Mouse (Mus musculus) heart, embryonic 11.5 days (tissue): ENCODE data around the gene Epb41l3. TPM values are rescaled to one million over a fixed set of nuclear protein-coding genes. Genes with fewer than 3 reads are reported as not detected.

Source experiments
- ATAC-seq: fragments of 200-750 bp; cut with Nextera tagmentation; replicated peaks from 2 replicates; pipeline ENCODE4 v1.8.0; 2017; ENCODE audit warnings: moderate library complexity; ENCODE audit not compliant: insufficient number of reproducible peaks, low FRiP score, low TSS enrichment
- H3K27ac ChIP-seq: fragments of 300-500 bp; sonication (generic); 2 replicates; pipeline ENCODE4 v1.5.1; 2014; ENCODE audit warnings: mild to moderate bottlenecking, low read depth, low read length
- H3K27me3 ChIP-seq: fragments of 300-500 bp; sonication (generic); 2 replicates; pipeline ENCODE4 v1.6.1; 2014; ENCODE audit warnings: mild to moderate bottlenecking, low read length, mixed read lengths; ENCODE audit not compliant: control insufficient read depth, insufficient read depth
- H3K36me3 ChIP-seq: fragments of 300-500 bp; sonication (generic); 2 replicates; pipeline ENCODE4 v1.6.1; 2014; ENCODE audit warnings: mild to moderate bottlenecking, low read length, moderate library complexity, mixed read lengths; ENCODE audit not compliant: control insufficient read depth, insufficient read depth
- H3K4me1 ChIP-seq: fragments of 300-500 bp; sonication (generic); 2 replicates; pipeline ENCODE4 v1.6.1; 2014; ENCODE audit warnings: low read length; ENCODE audit not compliant: control insufficient read depth, insufficient read depth
- H3K4me2 ChIP-seq: fragments of 300-500 bp; sonication (generic); 2 replicates; pipeline ENCODE4 v1.6.1; 2014; ENCODE audit warnings: mild to moderate bottlenecking, moderate library complexity
- H3K4me3 ChIP-seq: fragments of 300-500 bp; sonication (generic); 2 replicates; pipeline ENCODE4 v1.5.1; 2014; ENCODE audit warnings: low read depth, low read length
- H3K9ac ChIP-seq: fragments of 300-500 bp; sonication (generic); 2 replicates; pipeline ENCODE4 v1.6.1; 2014; ENCODE audit warnings: mild to moderate bottlenecking, low read depth, low read length, moderate library complexity
- H3K9me3 ChIP-seq: fragments of 300-500 bp; sonication (generic); replicated peaks from 2 replicates; pipeline ENCODE4 v1.6.1; 2016; ENCODE audit warnings: low read length; ENCODE audit not compliant: control insufficient read depth
- WGBS: fragments of 180-500 bp; shearing (Covaris S2); extraction: QIAGEN DNeasy Blood & Tissue Kit; methylation state at CpG from one replicate; pipeline ENCODE4 v1.1.7; 2014; ENCODE audit not compliant: insufficient replicate concordance; 5-methylcytosine and 5-hydroxymethylcytosine counted together
- polyA plus RNA-seq: library from polyadenylated mRNA; unstranded; fragments of >200 nt; fragmentation: Nextera tagmentation; extraction: Ambion mirVana; gene quantifications from 2 replicates; pipeline ENCODE4 v1.2.1, GENCODE M21; 2014

Epb41l3 gene
- polyA plus RNA-seq, 1 experiment from 2014 or later, result 118 TPM

DNA sequence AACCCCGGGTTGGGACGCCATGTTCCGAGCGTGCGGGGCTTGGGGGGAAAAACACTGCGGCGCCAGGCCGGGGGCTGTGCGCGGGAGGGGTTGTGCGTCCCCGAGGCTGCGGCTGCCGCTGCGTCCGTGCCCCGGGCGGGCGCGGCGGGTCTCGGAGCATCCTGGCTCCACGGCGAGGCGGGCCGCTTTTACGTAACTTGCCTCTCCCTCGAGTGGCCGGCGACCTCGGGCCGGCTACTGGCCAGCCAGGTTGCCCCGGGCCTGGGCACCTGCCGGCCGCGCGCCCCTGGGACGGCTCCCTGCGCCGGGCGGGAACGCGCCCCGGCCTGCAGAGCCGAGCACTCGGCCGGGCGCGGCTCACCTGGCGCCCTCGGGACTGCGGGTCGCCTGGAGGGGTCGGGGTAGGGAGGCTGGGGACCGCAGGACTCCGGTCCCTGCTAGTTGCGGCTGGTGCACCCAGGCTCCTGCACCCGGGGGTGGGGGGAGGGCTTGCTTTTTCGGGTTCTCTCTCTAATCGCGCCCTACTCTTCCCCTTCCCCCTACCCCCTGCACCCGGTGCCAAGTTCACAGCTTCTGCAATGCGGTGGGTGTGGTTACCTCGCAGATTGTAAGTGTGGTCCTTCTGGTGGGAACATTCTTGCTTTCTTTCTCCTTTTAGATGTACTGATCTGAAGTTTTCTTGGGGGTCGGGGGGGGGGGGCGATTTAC is 81.8 kb downstream of the Epb41l3 start:
- Histone ChIP-seq H3K27ac (peak overlapping the region; percentile 50), H3K4me2 (peak overlapping the region; percentile 76), H3K9me3 (no peaks in the 10 kb centered on the region), H3K9ac (peak overlapping the region; percentile 84), H3K4me3 (peak overlapping the region; percentile 74), H3K36me3 (no peaks in the 10 kb centered on the region; the same call in 1 of the 2 replicates), H3K4me1 (peaks cover 10% of the 10 kb centered on the region), H3K27me3 (no peaks in the 10 kb centered on the region)
- peak; percentile 62 for ATAC-seq
- WGBS, result under 1% methylated on average over 56 of the region's 66 CpGs

DNA sequence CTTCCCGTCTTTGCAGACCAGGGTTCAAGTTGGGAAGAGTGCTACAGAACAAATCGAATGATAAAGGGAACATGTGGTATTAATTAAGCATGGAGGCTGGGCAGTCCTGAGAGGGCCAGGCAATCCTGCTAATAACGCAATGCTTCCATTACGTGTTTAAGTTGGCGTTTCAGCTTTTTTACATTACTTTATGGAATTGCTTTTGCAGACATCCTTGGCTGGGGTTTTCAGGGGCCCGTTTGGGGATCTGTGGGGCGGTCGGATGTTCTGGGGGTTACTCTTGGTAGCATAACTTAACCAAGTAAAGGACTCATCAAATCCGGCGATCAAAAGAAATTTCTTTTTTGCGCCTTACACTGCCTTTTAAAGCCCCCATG is 82.3 kb downstream of the Epb41l3 start:
- Histone ChIP-seq H3K27ac (no peak overlapping the region), H3K4me1 (peaks cover 5% of the 10 kb centered on the region), H3K27me3 (no peaks in the 10 kb centered on the region), H3K9me3 (no peaks in the 10 kb centered on the region), H3K4me3 (peak overlapping the region; percentile 74), H3K36me3 (no peaks in the 10 kb centered on the region; the same call in 1 of the 2 replicates), H3K4me2 (peak overlapping the region; percentile 76), H3K9ac (peak overlapping the region; percentile 84; the same call in 1 of the 2 replicates)
- ATAC-seq, result no peak
- WGBS, result 3% methylated on average over 11 of the region's 11 CpGs

DNA sequence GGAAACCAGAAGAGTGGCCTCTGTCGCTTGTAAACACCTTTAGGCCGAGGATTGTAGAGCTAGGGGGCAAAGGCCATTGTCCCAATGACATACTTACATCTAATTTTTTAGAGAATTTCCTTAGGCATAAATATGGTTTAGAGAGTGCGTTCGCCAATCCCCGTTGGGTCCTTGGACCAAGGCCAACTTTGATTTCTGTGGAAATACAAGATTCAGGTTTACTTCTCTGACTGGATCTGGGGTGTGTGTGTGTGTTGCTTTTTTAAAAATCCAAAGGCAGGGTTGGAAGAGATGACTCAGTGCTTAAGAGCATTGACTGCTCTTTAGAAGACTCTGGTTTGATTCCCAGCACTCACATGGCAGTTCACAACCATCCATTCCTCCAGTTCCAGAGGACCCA is 83.2 kb downstream of the Epb41l3 start:
- peaks cover 5% of the 10 kb centered on the region for H3K4me1 ChIP-seq
- no peaks in the 10 kb centered on the region for H3K9me3 ChIP-seq
- WGBS, result 84% methylated on average over 5 of the region's 5 CpGs
- no peak overlapping the region for H3K9ac ChIP-seq
- H3K4me2 ChIP-seq, result peak overlapping the region; percentile 76
- peak overlapping the region; percentile 74; the same call in 1 of the 2 replicates for H3K4me3 ChIP-seq
- no peaks in the 10 kb centered on the region; the same call in 1 of the 2 replicates for H3K36me3 ChIP-seq
- H3K27me3 ChIP-seq, result no peaks in the 10 kb centered on the region
- no peak for ATAC-seq
- H3K27ac ChIP-seq, result no peak overlapping the region

GRCm38 (mm10) chr17:69162731-69163130 is 87.2 kb downstream of the Epb41l3 start:
- no peaks in the 10 kb centered on the region; the same call in 1 of the 2 replicates for H3K36me3 ChIP-seq
- no peak overlapping the region for H3K4me3 ChIP-seq
- H3K27ac ChIP-seq, result no peak overlapping the region
- no peak for ATAC-seq
- H3K4me1 ChIP-seq, result peaks cover 12% of the 10 kb centered on the region
- no peaks in the 10 kb centered on the region for H3K9me3 ChIP-seq
- no peak overlapping the region for H3K9ac ChIP-seq
- H3K4me2 ChIP-seq, result no peak overlapping the region
- no peaks in the 10 kb centered on the region for H3K27me3 ChIP-seq

DNA sequence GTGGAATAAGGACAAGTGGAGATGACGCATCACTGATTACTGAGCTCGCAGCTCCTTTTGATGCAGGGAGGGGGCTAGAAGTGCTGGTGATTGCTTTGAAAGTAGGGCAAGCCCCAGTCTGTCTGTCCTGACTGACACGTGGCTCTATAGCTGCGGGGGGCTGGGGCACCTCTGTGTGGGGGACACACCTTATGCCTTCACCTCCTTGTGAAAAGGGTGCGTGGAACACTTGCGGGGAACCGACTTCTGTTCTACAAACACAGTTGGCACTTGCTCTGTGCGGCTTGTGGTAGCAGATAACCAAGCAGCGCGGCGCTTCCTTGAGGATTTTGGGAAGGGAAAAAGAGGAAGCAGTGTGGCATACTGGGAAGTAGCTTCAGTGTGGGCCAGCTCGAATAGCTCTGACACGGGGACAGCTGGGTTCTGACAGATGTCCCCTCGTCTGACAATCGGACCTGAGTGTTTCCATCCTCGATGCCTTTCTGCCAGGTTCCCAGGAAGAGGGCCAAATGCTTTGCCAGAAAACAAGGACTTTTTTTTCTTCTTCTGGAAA is 101.5 kb downstream of the Epb41l3 start:
- H3K4me2 ChIP-seq, result peak overlapping the region; percentile 49
- peak overlapping the region; percentile 56 for H3K9ac ChIP-seq
- 46% methylated on average over 16 of the region's 16 CpGs for WGBS
- H3K9me3 ChIP-seq, result no peaks in the 10 kb centered on the region
- H3K27ac ChIP-seq, result 0 out of 2 replicates have a peak overlapping the region, but pooled peaks have one; percentile 6
- peak overlapping the region; percentile 2; the same call in 1 of the 2 replicates for H3K4me3 ChIP-seq
- H3K27me3 ChIP-seq, result no peaks in the 10 kb centered on the region
- H3K4me1 ChIP-seq, result peaks cover 24% of the 10 kb centered on the region
- no peak for ATAC-seq
- H3K36me3 ChIP-seq, result no peaks in the 10 kb centered on the region

- Histone ChIP-seq H3K4me1 (peaks cover 34% of the 10 kb centered on the region), H3K9me3 (no peaks in the 10 kb centered on the region), H3K9ac (no peak overlapping the region), H3K36me3 (no peaks in the 10 kb centered on the region), H3K4me2 (no peak overlapping the region), H3K27me3 (no peaks in the 10 kb centered on the region), H3K27ac (no peak overlapping the region), H3K4me3 (no peak overlapping the region)
- WGBS, result 87% methylated on average over 5 of the region's 5 CpGs
- ATAC-seq, result no peak
These were observed 102.5 kb downstream of the Epb41l3 start for GRCm38 (mm10) chr17:69177954-69178353.

DNA sequence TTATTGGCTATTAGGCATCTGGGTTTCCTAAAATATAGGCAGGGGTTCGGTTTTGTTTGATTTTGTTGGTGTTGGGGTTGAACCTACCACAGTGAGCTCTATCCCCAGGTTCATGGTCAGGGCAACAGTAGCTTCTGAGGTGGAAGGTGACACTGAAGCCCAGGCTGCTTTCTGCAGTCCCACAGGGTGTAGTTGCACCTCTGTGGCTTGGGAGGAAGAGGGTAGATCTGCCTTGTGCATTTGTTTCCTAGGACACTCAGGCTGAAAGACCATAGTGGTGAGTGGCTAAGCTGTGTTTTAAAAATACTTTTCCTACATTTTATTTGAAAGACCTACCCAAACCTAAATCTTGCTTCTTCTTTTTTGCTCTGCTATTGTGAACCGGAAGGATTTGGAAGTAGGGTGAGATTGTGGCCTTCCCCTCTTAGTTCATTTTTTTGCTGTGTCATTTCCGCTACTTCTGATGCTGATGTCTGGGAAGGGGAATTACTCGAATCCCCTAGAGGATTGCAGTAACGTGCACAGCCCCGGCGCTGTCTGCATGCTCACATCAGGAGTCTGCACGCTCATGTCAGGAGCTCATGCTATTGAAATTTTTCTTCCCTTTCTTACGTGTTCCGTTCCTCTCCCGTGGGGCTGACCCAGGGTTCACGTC is 105.5 kb downstream of the Epb41l3 start:
- peak overlapping the region; percentile 94 for H3K27ac ChIP-seq
- H3K9ac ChIP-seq, result peak overlapping the region; percentile 35; the same call in 1 of the 2 replicates
- no peaks in the 10 kb centered on the region for H3K9me3 ChIP-seq
- H3K36me3 ChIP-seq, result no peaks in the 10 kb centered on the region
- WGBS, result 14% methylated on average over 12 of the region's 12 CpGs
- peak overlapping the region; percentile 61 for H3K4me2 ChIP-seq
- ATAC-seq, result peak; percentile 60; the same call in 1 of the 2 replicates
- H3K4me3 ChIP-seq, result peak overlapping the region; percentile 22
- H3K4me1 ChIP-seq, result peaks cover 35% of the 10 kb centered on the region
- H3K27me3 ChIP-seq, result no peaks in the 10 kb centered on the region

DNA sequence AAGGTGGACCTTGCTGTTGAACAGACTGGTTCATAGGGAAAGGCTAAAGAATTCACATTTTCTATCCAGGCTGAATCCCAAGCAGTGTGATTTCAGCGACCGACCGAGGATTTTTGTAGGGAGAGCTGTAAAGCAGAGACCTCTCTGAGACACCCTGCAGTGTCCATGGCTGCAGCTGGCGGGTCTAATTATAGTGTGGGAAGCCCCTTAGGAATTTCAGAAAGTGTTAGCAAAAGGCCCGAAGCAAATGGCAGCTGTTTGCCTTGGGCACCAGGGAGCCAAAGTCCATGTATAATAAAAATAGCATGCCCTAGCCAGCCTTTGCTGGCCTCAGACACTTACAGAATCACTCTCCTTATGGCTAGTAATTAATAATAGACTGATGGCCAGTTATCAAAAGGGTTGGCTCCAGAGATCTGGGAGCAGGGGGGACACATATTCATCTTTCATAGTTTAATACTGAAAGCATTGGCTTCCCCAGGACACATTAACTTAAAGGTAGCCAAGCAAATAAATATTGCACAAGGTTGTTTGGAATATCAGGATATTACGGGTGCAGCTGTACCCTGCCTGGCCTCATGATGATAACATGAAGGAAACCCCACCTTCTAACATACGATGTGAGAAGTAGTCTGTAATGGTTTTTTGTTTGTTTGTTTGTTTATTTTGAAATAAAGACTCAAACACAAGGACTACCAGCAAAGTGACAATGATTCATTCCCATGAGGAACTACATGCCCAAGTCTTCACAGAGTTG is 106.3 kb downstream of the Epb41l3 start:
- H3K27me3 ChIP-seq, result no peaks in the 10 kb centered on the region
- H3K27ac ChIP-seq, result peak overlapping the region; percentile 94
- peak overlapping the region; percentile 35; the same call in 1 of the 2 replicates for H3K9ac ChIP-seq
- H3K36me3 ChIP-seq, result no peaks in the 10 kb centered on the region
- ATAC-seq, result no peak
- H3K9me3 ChIP-seq, result no peaks in the 10 kb centered on the region
- peak overlapping the region; percentile 61 for H3K4me2 ChIP-seq
- 23% methylated on average over 7 of the region's 7 CpGs for WGBS
- H3K4me1 ChIP-seq, result peaks cover 35% of the 10 kb centered on the region
- H3K4me3 ChIP-seq, result peak overlapping the region; percentile 22
